Mouse (Mus musculus) urinary bladder, adult 2 months (tissue): ENCODE data around the gene Rap1b. TPM values are rescaled to one million over a fixed set of nuclear protein-coding genes. Genes with fewer than 3 reads are reported as not detected.
A peak's percentile ranks its signal among the peaks of the same experiment; 100 is the strongest.

Experiments
- DNase-seq: peaks from one replicate; pipeline ENCODE4 v3.0.0; 2022; ENCODE audit warnings: low spot score
- polyA plus RNA-seq: library from polyadenylated mRNA; depleted of rRNA; stranded (reverse); fragments of >200 nt; gene quantifications from 2 replicates; pipeline ENCODE4 v1.2.3, GENCODE M21; 2012

Gene Rap1b
- polyA plus RNA-seq, 1 experiment: 114 TPM

DNA sequence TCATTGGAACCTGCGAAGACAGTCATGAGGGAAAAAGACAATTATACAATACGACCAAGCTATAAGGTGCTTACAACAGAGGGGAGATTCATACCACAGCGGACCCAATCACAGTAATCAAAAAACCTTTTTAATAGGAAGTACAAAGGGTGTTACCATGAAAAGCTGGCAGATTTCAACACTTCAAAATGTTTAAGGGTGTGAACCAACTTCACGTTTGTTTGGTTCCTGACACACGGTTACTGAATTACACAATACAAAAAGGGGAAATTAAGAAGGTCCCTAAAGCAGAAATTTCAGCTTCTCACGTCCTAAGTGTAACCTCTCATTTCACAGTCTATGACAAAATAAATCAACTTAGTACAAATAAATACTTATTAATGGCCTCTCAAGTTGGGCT, 27.2 kb downstream of the Rap1b start:
- DNase-seq: no peak

DNA sequence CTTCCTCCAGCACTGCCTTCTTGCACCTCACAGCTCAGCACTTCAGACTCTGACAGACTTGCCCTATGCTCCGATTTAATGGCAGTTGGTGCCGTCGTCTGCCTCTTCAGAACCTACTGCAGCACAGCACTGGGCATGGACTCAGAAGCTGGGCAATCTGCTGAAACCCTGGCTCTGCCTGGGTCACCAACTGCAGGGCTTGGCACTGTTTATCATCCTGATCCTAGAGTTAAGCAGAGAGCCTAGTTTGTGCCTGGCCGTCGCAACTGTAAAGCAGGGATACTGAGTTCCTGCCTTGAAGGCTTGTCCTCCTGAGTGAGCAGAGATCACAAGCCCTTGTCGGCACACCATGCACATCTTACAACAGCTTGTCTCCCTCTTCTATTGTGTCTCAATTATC, 29.1 kb downstream of the Rap1b start:
- no peak for DNase-seq

DNA sequence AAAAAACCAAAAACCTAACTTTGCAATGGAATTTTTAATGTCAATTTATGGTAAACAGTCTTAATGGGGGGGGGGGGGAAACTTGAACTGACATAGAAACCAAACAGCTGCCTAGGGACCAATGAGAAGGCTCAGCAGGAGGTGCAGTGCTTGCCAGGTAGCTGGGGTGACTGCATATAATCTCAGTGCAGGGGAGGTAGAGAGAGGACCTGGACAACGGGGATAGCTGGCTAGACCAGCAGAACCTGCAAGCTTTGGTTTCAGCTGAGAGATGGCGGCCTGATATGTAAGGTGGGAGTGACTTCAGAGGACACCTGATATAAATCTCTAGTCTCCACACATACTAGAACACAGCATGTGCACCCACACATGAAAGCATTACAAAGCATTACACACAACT, 33.3 kb downstream of the Rap1b start:
- no peak for DNase-seq

DNA sequence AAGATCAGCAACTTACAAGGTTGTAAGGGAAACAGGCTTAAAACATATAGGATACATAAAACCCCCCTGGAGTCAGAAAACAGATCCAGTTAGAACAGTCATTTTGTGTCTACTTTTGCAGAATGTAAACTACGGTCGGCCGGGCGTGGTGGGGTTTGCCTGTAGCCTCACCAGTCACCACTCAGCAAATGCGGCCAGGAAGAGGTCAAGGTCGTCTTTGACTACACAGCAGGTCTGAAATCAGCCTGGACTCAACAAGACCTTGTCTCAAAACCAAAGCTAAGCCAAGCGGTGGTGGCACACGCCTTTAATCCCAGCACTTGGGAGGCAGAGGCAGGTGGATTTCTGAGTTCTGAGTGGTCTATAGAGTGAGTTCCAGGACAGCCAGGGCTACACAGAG, 34.3 kb downstream of the Rap1b start:
- no peak for DNase-seq

DNA sequence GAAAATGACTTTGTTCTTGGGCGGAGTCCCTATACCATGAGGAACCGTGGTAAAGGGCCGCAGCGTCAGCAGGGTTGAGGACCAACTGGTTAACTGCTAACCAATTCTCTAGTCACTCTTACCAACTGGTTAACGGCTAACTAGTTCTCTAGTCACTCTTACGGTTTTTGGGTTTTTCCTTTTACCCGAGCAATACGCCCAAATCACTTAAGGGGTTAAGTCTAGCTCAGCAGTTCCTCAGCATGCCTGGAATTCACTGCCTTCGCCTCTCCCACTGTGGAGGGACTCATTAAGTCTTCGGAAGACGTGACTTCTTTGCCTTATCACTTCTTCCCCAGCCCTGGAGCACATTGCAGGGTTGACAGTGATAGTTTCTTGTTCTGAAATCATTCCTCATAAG, 35.3 kb downstream of the Rap1b start:
- DNase-seq: no peak

DNA sequence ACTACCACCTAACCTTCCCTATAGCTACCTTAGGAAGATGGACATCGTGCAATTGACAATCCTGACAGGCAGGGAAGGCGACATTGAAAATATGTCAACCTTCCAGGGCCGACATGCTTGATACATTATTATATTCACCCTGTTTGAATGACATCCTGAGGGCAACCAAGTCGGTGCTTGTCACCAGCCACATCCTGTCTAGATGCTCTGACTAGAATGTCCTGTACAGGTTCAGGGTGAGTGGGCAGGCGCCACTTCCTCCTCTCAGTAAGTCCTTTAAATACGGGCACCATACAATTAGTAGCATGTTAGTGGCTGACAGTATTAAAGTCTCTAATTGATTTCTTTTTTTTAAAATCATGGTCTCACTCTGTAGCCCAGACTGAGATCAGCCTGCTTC, 37.8 kb downstream of the Rap1b start:
- no peak for DNase-seq

DNA sequence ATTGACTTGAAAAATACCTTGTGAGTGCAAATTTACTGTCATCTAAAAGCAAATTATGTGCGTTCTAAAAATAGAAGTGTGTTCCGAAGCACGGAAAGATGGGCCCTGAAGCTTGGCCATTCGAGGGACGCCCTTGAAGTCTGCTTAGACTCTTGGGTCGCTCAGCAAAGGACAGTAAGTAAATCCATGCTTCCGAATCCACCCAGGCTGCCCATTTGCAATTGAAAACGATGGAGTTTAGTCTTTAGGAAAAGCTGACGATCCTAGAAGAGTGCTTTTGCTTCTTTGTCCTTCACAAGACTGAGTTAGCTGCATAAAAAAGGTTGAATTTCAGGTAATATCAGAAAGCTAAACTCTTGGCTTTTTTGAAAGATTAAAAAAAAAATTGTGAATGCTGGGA, 39.9 kb downstream of the Rap1b start:
- no peak for DNase-seq

DNA sequence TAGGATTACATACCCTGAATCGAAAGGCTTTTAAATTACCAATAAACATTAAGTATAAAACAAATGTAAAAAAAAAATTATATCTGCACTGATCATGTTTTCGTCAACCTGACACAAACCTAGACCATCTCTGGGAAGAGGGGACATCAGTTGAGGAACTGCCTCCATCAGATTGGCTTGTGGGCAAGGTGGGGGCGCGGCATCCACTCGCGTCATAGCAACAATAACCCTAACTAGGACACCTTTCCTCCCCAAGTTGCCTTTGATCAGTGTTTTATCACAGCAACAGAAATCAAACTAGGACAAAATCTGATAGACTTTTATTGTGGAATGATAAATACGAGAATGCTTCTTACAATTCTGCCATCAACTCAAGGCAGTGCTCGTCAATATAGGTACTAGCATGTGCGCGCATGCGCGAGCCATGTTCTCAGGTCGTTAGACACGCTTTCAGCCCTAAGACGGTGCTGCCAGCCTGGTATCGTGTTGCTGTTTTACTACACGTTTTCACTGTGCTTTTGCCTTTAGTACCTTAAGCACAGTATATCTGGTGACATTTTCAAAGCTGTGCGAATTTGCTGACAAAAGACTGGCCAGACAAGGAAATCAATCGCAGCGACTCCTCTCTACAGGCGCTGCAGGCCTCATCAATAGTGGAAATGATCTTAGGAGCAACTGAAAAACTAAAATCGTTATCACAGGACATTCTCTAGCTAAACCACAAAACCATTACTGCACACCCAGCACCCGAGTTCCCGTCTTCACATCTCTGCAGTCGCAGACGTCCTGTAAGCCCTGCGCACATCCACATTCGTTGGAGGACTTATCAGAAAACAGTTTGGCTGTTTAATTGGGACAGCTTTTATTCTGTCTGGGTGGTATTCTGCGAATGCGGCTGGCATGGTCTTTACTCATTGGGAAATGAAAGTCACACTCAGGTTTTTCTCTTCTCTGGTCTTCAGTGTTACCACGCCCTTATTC, 41.7 kb downstream of the Rap1b start:
- DNase-seq: no peak

DNA sequence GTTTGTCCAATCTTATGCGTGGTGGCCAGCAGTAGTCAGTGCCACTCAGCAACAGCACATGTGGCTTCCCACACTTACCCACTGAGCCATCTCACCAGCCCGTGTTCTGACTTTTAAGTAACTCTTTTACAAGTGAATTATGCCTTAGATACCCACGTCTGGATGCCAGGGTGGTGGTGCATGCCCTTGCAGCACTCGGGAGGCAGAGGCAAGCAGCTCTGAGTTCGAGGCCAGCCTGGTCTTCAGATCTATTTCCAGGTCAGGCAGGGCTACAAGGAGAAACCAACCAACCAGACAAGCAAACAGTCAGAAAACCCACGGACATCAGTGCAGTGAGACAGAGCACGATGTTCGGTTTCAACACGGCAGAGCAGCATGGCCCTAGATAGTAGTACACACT, 43.9 kb downstream of the Rap1b start:
- no peak for DNase-seq

DNA sequence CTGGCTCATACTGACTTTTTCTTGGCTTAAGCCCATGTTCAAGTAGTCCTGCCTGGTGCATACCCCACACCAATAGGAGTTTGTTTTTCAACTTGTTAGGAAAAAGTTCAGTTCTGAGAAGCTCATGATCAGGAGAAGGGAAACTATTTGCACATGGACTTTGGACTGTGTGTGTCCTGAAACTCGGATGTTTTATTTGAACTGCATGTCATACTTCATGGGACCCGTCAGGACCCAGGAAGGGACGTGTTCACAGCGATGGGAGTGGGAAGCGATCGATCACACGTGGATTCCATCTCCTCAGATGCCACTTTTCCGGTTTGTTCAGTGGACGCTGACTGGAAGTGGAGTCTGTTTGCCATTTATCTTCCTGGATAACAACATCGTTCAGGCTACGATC, 46.0 kb downstream of the Rap1b start:
- no peak for DNase-seq

DNA sequence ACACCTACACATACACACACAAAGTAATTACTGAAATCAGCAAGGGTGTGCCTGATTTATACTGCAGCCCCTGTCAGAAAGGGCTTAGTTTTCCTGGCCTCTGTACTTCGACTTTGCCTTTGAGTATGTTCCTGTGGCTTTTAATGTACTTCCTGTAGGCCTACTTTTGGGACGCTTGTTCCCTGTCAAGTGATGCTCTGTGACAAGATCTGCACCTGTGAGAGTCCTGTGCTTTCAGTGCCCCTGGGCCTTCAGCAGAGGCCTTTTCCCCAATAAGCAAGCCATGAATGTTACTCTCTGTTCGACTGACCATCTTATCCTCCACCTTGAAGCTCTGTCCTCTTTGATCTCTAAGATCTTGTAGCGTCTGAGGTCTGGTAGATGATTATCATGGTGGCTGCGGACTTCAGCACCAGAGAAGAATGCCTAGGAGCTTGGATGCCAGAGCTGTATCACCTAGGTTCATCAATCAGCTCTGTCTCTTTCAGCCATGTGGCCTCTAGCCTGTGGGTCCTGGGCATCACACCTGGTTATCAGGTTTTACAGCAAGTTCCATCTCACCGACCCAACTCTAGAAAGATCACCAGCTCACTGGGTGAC, 47.3 kb downstream of the Rap1b start:
- DNase-seq: no peak

DNA sequence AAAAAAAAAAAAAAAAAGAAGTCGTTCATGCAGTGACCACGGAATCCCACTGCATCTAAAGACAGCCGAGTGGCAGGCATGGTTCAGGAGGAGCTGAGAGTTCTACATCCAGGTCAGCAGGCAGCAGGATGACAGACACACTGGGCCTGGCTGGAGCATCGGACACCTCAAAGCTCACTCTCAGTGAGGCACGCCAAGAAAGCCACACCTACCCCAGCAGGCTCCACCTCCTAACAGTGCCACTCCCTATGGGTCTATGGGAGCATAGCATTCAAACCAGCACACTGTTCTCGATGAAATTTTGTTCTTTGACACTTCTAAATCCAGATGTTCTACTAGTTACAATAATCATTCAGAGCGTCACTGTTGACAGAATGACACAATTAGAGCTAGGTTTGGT, 48.2 kb downstream of the Rap1b start:
- no peak for DNase-seq

DNA sequence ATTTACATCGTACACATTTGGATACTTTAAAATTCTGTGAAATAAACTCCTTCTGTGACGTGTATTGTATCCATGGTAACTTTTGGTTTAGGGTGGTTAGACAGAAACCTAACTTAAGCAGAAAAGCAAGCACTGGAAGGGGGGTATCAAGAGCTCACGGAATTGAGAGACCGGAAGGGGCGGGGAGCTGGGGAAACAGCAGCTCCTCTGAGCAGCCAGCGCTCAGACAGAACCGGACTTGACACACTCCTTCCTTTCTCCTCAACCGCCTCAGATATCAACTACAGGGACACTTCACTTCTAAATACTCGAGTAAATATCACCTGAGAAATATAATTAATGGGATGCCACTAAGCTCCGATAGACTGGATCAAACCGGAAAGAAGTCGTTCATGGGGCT, 48.7 kb downstream of the Rap1b start:
- no peak for DNase-seq

DNA sequence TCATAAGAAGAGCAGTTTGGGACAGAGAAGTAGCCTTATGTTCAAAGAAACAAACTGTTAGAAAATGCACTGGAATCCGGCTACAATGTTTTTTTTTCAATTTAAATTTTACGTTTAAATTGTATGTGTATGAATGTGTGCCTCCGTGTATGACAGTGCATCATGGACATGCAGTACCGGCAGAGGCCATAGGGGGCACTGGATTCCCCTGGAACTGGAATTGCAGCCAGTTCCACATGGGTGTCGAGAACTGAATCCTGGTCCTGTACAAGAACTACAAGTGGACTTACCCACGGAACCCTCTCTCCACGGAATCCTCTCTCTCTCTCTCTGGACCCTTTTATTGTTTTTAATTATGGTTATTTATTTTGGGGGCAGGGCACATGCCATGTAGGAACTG, 49.7 kb downstream of the Rap1b start:
- DNase-seq: no peak

DNA sequence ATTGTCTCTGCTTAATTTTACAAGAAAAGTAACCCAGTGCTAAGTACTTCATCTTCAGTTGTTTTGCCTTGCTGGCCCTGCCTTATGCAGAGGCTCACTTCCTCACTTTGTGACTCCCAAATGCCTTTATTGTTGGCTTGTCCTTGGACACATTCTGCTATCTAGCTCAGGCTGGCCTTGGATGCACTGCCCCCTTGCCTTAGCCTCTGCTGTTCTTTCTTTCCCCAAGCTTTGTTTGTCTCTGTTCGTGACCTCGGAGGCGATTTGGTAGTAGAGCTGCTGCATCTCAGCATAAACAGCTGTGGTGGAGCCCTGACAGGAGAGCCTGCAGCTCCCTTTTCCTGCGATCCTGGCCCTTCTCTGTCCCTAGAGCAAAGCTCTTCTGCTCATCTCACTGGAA, 50.6 kb downstream of the Rap1b start:
- DNase-seq: no peak

DNA sequence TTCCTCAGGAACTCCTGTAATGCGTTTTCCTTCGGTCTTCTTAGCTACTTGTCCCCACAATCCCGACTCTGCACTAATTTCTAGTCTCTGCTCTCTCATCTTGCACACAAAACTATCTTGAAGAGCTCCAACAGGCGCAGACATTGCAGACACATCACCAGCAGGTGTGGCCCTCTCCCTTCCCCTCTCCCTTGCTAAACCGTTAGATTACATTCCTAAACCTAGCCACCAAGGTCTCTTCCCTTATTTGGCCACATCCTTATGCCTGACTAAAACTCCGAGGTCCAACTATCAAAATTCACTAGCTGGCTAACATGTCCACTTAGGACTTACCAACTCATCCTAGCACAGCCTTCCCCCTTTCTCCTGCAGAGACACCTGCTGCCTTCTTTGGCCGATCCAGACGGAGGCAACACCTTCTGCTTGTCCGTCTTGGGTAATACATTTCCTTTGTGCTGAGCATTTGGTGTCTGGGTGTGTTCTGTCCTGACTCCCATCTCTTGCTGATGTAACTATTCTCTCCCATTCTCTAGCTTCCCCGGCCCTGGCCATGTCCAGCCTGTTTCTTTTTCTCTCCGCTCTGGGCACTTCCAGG, 52.3 kb downstream of the Rap1b start:
- DNase-seq: no peak

DNA sequence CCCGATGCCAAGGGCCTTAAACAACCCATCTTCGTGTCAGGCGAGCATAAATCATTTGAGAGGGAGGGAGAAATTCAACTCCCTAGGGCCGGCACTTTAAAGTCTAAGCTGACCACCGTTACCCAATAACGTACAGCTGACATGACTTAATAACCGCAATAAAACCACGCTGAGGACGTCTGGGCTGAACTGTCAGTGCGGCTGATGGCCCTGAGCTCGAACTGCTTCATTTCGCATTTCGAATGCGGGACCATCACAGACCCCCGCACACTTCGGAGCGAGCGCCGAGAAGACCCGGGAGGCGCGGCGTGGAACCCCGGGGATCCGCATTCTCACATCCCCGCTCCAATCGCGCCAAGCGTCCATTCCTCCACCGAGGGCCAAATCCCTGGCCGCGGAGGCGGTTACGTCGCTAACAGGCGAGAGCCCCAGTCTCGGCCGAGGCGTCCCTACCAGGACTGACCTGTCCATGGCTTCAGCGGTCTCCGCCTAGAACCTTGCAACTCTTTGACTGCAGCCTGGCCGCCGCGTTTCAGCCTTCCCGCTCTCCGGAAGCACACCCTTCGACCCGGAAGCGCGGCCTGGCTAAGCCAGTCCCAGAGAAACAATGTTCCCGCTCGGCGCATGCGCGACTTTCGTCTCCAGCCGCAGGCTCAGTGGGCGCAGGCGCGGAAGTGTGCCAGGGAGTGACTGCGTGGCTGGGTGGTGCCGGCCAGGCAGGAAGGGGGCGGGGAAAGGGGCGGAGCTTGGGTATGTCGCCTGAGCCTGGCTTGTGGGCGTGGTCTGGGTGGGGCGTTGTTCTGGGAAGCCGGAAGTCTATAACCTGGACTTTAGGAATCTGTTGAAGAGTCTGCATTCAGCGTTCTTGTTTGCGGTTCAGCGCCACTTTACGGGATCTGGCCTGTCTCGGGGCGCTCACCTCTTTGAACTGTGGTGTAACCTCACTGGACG, 53.4 kb downstream of the Rap1b start, which contains the start of gene Nup107:
TSS of gene Nup107 (minus strand) at position 565 of the 951 bp plus-strand sequence.
- peak; percentile 100 for DNase-seq

DNA sequence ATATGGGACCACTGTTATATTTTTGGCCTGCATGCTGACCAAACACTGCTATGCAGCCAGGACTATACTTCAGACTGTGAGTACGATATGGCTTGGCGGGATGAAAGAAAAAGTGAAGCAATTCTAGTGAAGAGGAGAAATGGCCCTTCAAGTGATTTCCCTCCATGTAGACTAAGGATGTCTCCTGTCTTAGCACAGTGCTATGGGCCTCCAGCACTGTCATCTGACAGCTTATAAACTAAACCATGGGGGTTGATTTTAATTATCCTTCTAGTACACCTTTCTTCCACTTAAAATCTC, 54.7 kb downstream of the Rap1b start:
- DNase-seq: no peak

DNA sequence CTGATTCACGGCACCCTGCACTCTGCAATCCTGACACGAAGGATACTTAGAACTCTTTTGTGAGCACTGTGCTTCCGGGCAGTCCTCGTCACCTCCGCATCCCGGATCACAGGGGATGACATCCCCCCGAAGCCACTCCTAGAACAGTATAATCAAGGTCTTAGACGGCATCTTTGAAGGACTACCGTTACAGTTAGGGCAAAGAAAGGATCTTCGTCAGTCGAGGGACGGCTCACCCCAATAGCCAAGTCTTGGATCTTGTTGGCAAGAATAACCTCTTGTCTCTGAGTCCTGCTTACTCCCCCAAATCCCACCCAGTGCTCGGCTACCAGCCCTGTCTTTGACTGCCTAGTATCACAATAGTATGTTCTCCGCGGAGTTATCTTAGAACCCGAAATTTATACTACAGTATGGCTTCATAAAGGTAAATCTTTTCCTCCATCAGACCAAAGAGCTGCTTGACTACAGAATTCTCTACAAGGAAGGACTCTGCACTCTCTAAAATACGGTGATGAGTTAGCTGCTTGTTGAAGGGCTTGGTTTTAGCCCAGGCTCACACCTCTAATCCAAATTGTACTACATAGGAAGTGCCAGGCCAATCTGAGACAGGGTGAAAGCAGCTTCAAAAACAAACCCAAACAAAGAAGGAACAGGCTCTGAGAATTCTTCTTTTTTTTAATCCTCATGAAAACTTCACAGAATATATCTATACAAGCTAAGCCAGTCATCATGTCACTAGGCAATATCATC, 55.2 kb downstream of the Rap1b start:
- DNase-seq: no peak

DNA sequence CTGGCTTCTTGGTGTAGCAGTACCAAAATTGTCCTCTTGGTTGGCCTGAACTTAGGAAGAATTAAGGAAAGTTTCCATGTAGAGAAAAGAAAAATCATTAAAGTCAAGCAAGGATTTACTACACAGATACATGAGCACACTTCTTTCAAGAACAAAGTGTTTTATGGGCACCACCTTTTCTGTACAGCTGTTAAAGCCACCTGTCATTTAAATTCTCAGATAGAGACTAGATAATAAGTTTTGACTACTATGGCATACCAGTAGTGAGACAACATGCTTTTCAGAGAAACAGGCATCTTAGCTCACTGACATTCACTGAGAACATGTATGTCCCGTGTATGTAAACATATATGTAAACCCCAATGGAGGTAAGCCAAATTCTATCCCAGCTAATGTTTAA, 55.8 kb downstream of the Rap1b start:
- no peak for DNase-seq

DNA sequence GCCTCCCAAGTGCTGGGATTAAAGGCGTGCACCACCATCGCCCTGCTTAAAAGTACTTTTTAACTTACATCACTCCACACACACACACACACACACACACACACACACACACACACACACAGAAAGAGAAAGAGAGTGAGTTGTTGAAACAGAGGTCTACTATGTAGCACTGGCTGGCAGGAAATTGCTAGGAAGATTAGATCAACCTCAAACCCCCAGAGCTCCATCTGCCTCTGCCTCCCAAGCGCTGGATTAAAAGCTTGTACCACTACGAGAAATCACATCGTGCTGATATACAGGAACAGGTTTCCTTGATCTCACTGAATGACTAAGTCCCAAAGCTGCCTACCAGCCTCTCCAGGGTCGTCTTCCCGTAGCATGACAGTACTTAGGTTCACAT, 61.2 kb downstream of the Rap1b start:
- no peak for DNase-seq
